Mouse (Mus musculus): Measurements from ENCODE around the gene Zdhhc14. TPM values are rescaled to one million over a fixed set of nuclear protein-coding genes. Genes with fewer than 3 reads are reported as not detected.
"Not testable (repeated sequence)": the region's sequence is repeated elsewhere in the genome, so short reads cannot be mapped to it uniquely, and the experiment has no call there.

Gene Zdhhc14
- total RNA-seq, 2 experiments from 2014 or later = 3.3 to 4.7 TPM

GRCm38 (mm10) chr17:5595068-5595467 is 102.7 kb downstream of the Zdhhc14 start:
- intact Hi-C loops (cut with DNase I) = loop anchor here (5.0 kb wide), 1 partner anchor 103 kb away; the partner anchor contains the start of gene Zdhhc14
- no peak for DNase-seq (ENCODE audit: low spot score)

GRCm38 (mm10) chr17:5596490-5596889 is 104.1 kb downstream of the Zdhhc14 start:
- no peak for DNase-seq (ENCODE audit: low spot score)
- intact Hi-C loops (cut with DNase I) = loop anchor here (5.0 kb wide), 1 partner anchor 104 kb away; the partner anchor contains the start of gene Zdhhc14

- DNase-seq (ENCODE audit: low spot score) = no peak
- intact Hi-C loops (cut with DNase I) = loop anchor here (5.0 kb wide), 1 partner anchor 107 kb away; the partner anchor contains the start of gene Zdhhc14
These were observed 106.6 kb downstream of the Zdhhc14 start for GRCm38 (mm10) chr17:5598999-5599398.

GRCm38 (mm10) chr17:5600505-5601027 is 108.2 kb downstream of the Zdhhc14 start:
- intact Hi-C loops (cut with DNase I) = no loop called here
- no peak for DNase-seq (ENCODE audit: low spot score)

GRCm38 (mm10) chr17:5601953-5602352 is 109.6 kb downstream of the Zdhhc14 start:
- DNase-seq (ENCODE audit: low spot score) = no peak
- intact Hi-C loops (cut with DNase I) = no loop called here

- intact Hi-C loops (cut with DNase I) = no loop called here
- DNase-seq (ENCODE audit: low spot score) = no peak
These were observed 113.8 kb downstream of the Zdhhc14 start for GRCm38 (mm10) chr17:5606151-5606591.

- intact Hi-C loops (cut with DNase I) = no loop called here
- no peak for DNase-seq (ENCODE audit: low spot score)
These were observed 115.0 kb downstream of the Zdhhc14 start for GRCm38 (mm10) chr17:5607352-5607751.

- no peak for DNase-seq (ENCODE audit: low spot score)
- intact Hi-C loops (cut with DNase I) = no loop called here
These were observed 117.7 kb downstream of the Zdhhc14 start for GRCm38 (mm10) chr17:5609875-5610552.

GRCm38 (mm10) chr17:5612236-5612635 is 119.9 kb downstream of the Zdhhc14 start:
- intact Hi-C loops (cut with DNase I) = no loop called here
- no peak for DNase-seq (ENCODE audit: low spot score)

- intact Hi-C loops (cut with DNase I) = no loop called here
- DNase-seq (ENCODE audit: low spot score) = peak; percentile 55
These were observed 122.5 kb downstream of the Zdhhc14 start for GRCm38 (mm10) chr17:5614771-5615318.

GRCm38 (mm10) chr17:5621626-5622591 is 129.6 kb downstream of the Zdhhc14 start:
- intact Hi-C loops (cut with DNase I) = no loop called here
- no peak for DNase-seq (ENCODE audit: low spot score)

- intact Hi-C loops (cut with DNase I) = no loop called here
These were observed 130.4 kb downstream of the Zdhhc14 start for GRCm38 (mm10) chr17:5622764-5623163.

GRCm38 (mm10) chr17:5623181-5623580 is 130.8 kb downstream of the Zdhhc14 start:
- DNase-seq (ENCODE audit: low spot score) = no peak
- intact Hi-C loops (cut with DNase I) = no loop called here

More at GRCm38 (mm10) chr17:5622764-5623163, 130.4 kb downstream of the Zdhhc14 start:
- no peak for DNase-seq (ENCODE audit: low spot score)

- intact Hi-C loops (cut with DNase I); DNase-seq (ENCODE audit: low spot score): not testable (repeated sequence)
These were observed 132.5 kb downstream of the Zdhhc14 start for GRCm38 (mm10) chr17:5624815-5625214.

- DNase-seq (ENCODE audit: low spot score) = no peak
- intact Hi-C loops (cut with DNase I) = no loop called here
These were observed 134.0 kb downstream of the Zdhhc14 start for GRCm38 (mm10) chr17:5626402-5626801.

- intact Hi-C loops (cut with DNase I) = no loop called here
- DNase-seq (ENCODE audit: low spot score) = no peak
These were observed 135.3 kb downstream of the Zdhhc14 start for GRCm38 (mm10) chr17:5627664-5628063.

GRCm38 (mm10) chr17:5629651-5630050 is 137.3 kb downstream of the Zdhhc14 start:
- DNase-seq (ENCODE audit: low spot score) = no peak
- intact Hi-C loops (cut with DNase I) = no loop called here

- intact Hi-C loops (cut with DNase I) = no loop called here
- DNase-seq (ENCODE audit: low spot score) = peak; percentile 19
These were observed 142.9 kb downstream of the Zdhhc14 start for GRCm38 (mm10) chr17:5635254-5635653.

- no peak for DNase-seq (ENCODE audit: low spot score)
- intact Hi-C loops (cut with DNase I) = no loop called here
These were observed 149.1 kb downstream of the Zdhhc14 start for GRCm38 (mm10) chr17:5641436-5641835.

All from heart, postnatal 25 days (tissue).